Comparison of ENCODE assay signal across 8 mouse cellular contexts in the genomic region with DNA sequence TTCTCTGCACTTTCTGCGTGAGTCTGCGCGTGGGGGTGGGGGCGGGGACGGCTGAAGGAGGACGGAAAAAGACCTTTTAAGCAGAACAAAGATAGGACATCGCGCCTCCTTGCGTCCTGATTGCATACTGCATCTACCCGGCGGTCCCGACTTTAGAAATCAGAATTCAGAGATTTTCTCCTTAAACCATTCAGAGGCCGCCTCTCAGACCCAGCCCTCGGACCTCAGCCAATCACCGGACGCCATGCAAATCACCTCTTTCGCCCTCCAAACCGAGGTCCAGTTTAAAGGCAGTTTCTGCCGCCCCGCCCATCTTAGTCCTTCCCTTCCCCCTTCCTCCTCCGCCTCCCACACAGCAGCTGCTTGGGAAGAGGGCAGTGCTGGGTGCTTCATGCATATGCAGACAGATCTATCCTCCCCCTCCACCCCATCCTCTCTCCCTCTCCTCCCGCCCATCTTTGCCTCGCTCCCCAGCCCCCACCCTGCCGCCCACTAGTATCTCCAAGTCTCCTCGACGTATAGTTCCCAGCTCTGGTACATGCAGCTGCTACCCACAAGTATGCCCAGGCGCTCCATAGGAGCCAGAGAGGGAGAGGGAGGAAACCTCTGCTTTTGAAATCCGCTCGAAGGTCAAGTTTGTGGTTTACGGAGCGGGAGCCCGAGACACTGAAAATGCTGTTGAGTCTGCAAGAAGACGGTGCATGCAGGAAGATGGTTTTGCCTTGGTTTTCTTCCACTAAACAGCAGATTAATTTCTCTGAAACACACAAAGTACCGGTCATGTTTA.
DNase-seq lines count a peak whose midpoint lies in the region; ATAC-seq and TF ChIP-seq lines count a peak whose summit lies in the region.

No protein-coding gene starts in this region.

- no peaks in the 10 kb centered on the region for H3K27me3 ChIP-seq in CH12.LX (replicated peaks)
- H3K27me3 ChIP-seq in forebrain, embryonic 13.5 days, result no peaks in the 10 kb centered on the region
- no peaks in the 10 kb centered on the region for H3K27me3 ChIP-seq in neural tube, embryonic 15.5 days (replicated peaks)
- peaks cover 22% of the 10 kb centered on the region for H3K27me3 ChIP-seq in thymus, adult 2 months (ENCODE audit: control insufficient read depth, insufficient read depth, low read length)

- peak overlapping the region; percentile 83 for H3K4me2 ChIP-seq in CH12.LX (ENCODE audit: insufficient read depth, low read depth, poor library complexity, severe bottlenecking)
- peak overlapping the region; percentile 79 for H3K4me2 ChIP-seq in forebrain, embryonic 13.5 days
- peak overlapping the region; percentile 76 for H3K4me2 ChIP-seq in neural tube, embryonic 15.5 days

- TF ChIP-seq POLR2A in CH12.LX (IDR thresholded peaks at IDR 0.05; ENCODE audit: low read depth, low read length), result peak; percentile 45
- no peak for TF ChIP-seq POLR2A in thymus, adult 2 months (IDR thresholded peaks at IDR 0.05; ENCODE audit: control insufficient read depth, extremely low read depth, insufficient read depth, low read length, poor library complexity)

- TF ChIP-seq CTCF in CH12.LX (conservative IDR thresholded peaks at IDR 0.05 in 1 of 2, IDR thresholded peaks at IDR 0.05 in 1 of 2; ENCODE audit: low read depth in 2 of 2, low read length in 2 of 2), result peak; percentile 43 to 80
- TF ChIP-seq CTCF in thymus, adult 2 months (IDR thresholded peaks at IDR 0.05; ENCODE audit: borderline replicate concordance, control insufficient read depth, extremely low read depth, insufficient read depth, low read length, poor library complexity), result no peak

- H3K9ac ChIP-seq in CH12.LX (ENCODE audit: insufficient read depth, low read depth), result peak overlapping the region; percentile 84
- H3K9ac ChIP-seq in forebrain, embryonic 13.5 days, result peak overlapping the region; percentile 93
- peak overlapping the region; percentile 70 for H3K9ac ChIP-seq in neural tube, embryonic 15.5 days (replicated peaks)

- peak; percentile 40; the same call in 1 of the 2 replicates for TF ChIP-seq EP300 in CH12.LX (IDR thresholded peaks at IDR 0.05; ENCODE audit: low read length)

- 0% methylated on average over 34 of the region's 34 CpGs for WGBS in forebrain, embryonic 13.5 days
- WGBS in neural tube, embryonic 15.5 days, result under 1% methylated on average over 34 of the region's 34 CpGs
- WGBS in thymus, adult 2 months, result under 1% methylated on average over 34 of the region's 34 CpGs

- peak; percentile 85 for TF ChIP-seq RAD21 in CH12.LX (IDR thresholded peaks at IDR 0.05; ENCODE audit: low read depth, low read length)

- peak overlapping the region; percentile 47 to 88 (median 64) for H3K4me3 ChIP-seq in CH12.LX (replicated peaks in 1 of 3; ENCODE audit: low read depth in 2 of 3, low read length in 2 of 3, poor library complexity in 1 of 3)
- peak overlapping the region; percentile 53 for H3K4me3 ChIP-seq in forebrain, embryonic 13.5 days
- peak overlapping the region; percentile 50 for H3K4me3 ChIP-seq in neural tube, embryonic 15.5 days (replicated peaks)
- H3K4me3 ChIP-seq in thymus, adult 2 months (ENCODE audit: control insufficient read depth, insufficient read depth, low read length), result peak overlapping the region; percentile 15

- H3K4me1 ChIP-seq in CH12.LX (ENCODE audit: control insufficient read depth in 1 of 2, insufficient read depth in 2 of 2), result peaks cover 4 to 22% of the 10 kb centered on the region in 2 experiments
- H3K4me1 ChIP-seq in forebrain, embryonic 13.5 days, result peaks cover 63% of the 10 kb centered on the region
- peaks cover 53% of the 10 kb centered on the region for H3K4me1 ChIP-seq in neural tube, embryonic 15.5 days
- peaks cover 7% of the 10 kb centered on the region; the same call in 1 of the 2 replicates for H3K4me1 ChIP-seq in thymus, adult 2 months (replicated peaks; ENCODE audit: control insufficient read depth, insufficient read depth, low read length)

- peak; percentile 96 for ATAC-seq in forebrain, embryonic 13.5 days
- peak; percentile 95 for ATAC-seq in neural tube, embryonic 15.5 days (ENCODE audit: low FRiP score)

- H3K9me3 ChIP-seq in CH12.LX (replicated peaks; ENCODE audit: low read length), result no peaks in the 10 kb centered on the region
- H3K9me3 ChIP-seq in forebrain, embryonic 13.5 days (replicated peaks), result no peaks in the 10 kb centered on the region
- H3K9me3 ChIP-seq in neural tube, embryonic 15.5 days (replicated peaks), result no peaks in the 10 kb centered on the region

- in situ Hi-C loops in CH12.LX (cut with MboI; ENCODE audit: low pct_ligation_motif_present, low pct_unique_long_range_greater_than_20kb, low sequenced_read_pairs), result loop anchor here (10.0 kb wide), 1 partner anchor 613 kb away; no protein-coding TSS in a partner anchor

- intact Hi-C loops in heart, postnatal 14 days (cut with DNase I), result loop anchor here (5.0 kb wide), 2 partner anchors 126 to 631 kb away; a partner anchor contains a TSS

- H3K27ac ChIP-seq in CH12.LX (ENCODE audit: insufficient read depth, low read depth), result peak overlapping the region; percentile 87
- peak overlapping the region; percentile 99 for H3K27ac ChIP-seq in forebrain, embryonic 13.5 days
- peak overlapping the region; percentile 98 for H3K27ac ChIP-seq in neural tube, embryonic 15.5 days (replicated peaks)
- H3K27ac ChIP-seq in thymus, adult 2 months (ENCODE audit: control insufficient read depth, insufficient read depth, low read length), result no peak overlapping the region

- H3K79me2 ChIP-seq in CH12.LX (replicated peaks; ENCODE audit: control insufficient read depth, extremely low read depth, insufficient read depth, poor library complexity, severe bottlenecking), result no peaks in the 10 kb centered on the region

- DNase-seq in CH12.LX (ENCODE audit: extremely low read depth), result peak; percentile 99
- DNase-seq in c-Kit-positive CD71-negative TER-119-negative erythroid progenitor cells, embryonic 14.5 days (ENCODE audit: low read depth), result peak; percentile 77
- peak; percentile 84 to 89 for DNase-seq in heart, postnatal 14 days
- peak; percentile 99 for DNase-seq in layer of hippocampus, adult 11-12 months (ENCODE audit: low spot score)
- DNase-seq in lung, adult 18-20 months, result peak; percentile 94
- DNase-seq in thymus, adult 2 months, result peak; percentile 76

- H3K36me3 ChIP-seq in CH12.LX (replicated peaks in 1 of 2; ENCODE audit: control insufficient read depth in 1 of 2, insufficient read depth in 1 of 2, low read length in 1 of 2), result no peaks in the 10 kb centered on the region
- H3K36me3 ChIP-seq in forebrain, embryonic 13.5 days (ENCODE audit: poor library complexity, severe bottlenecking), result no peaks in the 10 kb centered on the region
- H3K36me3 ChIP-seq in neural tube, embryonic 15.5 days, result no peaks in the 10 kb centered on the region
- H3K36me3 ChIP-seq in thymus, adult 2 months (ENCODE audit: control insufficient read depth, insufficient read depth, low read length), result no peaks in the 10 kb centered on the region

- dilution Hi-C loops in CH12.LX (cut with MboI; ENCODE audit: extremely low pct_ligation_motif_present, extremely low pct_unique_long_range_greater_than_20kb, low sequenced_read_pairs), result no loop called here

TF ChIP-seq in CH12.LX, 34 proteins besides CTCF, POLR2A, EP300 and RAD21 (continues in another document):
- peak; percentile 60; the same call in 1 of the 2 replicates for TF ChIP-seq E2F4 (IDR thresholded peaks at IDR 0.05; ENCODE audit: insufficient replicate concordance, low read depth, low read length)
- no peak for TF ChIP-seq ZKSCAN1 (IDR thresholded peaks at IDR 0.05; ENCODE audit: borderline replicate concordance, low read depth, low read length)
- TF ChIP-seq ZC3H11A (IDR thresholded peaks at IDR 0.05; ENCODE audit: low read depth, low read length), result peak; percentile 38; the same call in 1 of the 2 replicates
- no peak for TF ChIP-seq USF1 (IDR thresholded peaks at IDR 0.05; ENCODE audit: low read depth, low read length)
- TF ChIP-seq MXI1 (IDR thresholded peaks at IDR 0.05; ENCODE audit: low read depth, low read length), result 0 out of 2 replicates have a peak, but pooled peaks have one; percentile 60
- 0 out of 2 replicates have a peak, but pooled peaks have one; percentile 24 for TF ChIP-seq JUND (conservative IDR thresholded peaks at IDR 0.05; ENCODE audit: low read depth, low read length)
- no peak for TF ChIP-seq GABPA (IDR thresholded peaks at IDR 0.05; ENCODE audit: insufficient replicate concordance, low read depth, low read length)
- TF ChIP-seq CHD1 (IDR thresholded peaks at IDR 0.05; ENCODE audit: low read depth, low read length), result no peak
- no peak for TF ChIP-seq PAX5 (IDR thresholded peaks at IDR 0.05; ENCODE audit: low read length)
- TF ChIP-seq HCFC1 (IDR thresholded peaks at IDR 0.05; ENCODE audit: low read depth, low read length), result peak; percentile 58
- peak; percentile 59; the same call in 1 of the 2 replicates for TF ChIP-seq IRF4 (IDR thresholded peaks at IDR 0.05; ENCODE audit: low read depth, low read length)
- peak; percentile 54 for TF ChIP-seq ELF1 (IDR thresholded peaks at IDR 0.05; ENCODE audit: low read depth, low read length)
- no peak for TF ChIP-seq TBP (conservative IDR thresholded peaks at IDR 0.05; ENCODE audit: low read depth, low read length)
- TF ChIP-seq MYC (IDR thresholded peaks at IDR 0.05; ENCODE audit: low read depth, low read length), result peak; percentile 61; the same call in 1 of the 2 replicates
- TF ChIP-seq TCF12 (IDR thresholded peaks at IDR 0.05; ENCODE audit: low read depth, low read length), result peak; percentile 34
- TF ChIP-seq POLR2AphosphoS2 (IDR thresholded peaks at IDR 0.05; ENCODE audit: low read depth, low read length), result no peak
- 0 out of 2 replicates have a peak, but pooled peaks have one; percentile 28 for TF ChIP-seq KAT2A (IDR thresholded peaks at IDR 0.05; ENCODE audit: insufficient replicate concordance, low read length)
- TF ChIP-seq UBTF (IDR thresholded peaks at IDR 0.05; ENCODE audit: low read depth, low read length), result no peak
- no peak for TF ChIP-seq RCOR1 (conservative IDR thresholded peaks at IDR 0.05; ENCODE audit: low read depth, low read length)
- TF ChIP-seq JUN (IDR thresholded peaks at IDR 0.05; ENCODE audit: insufficient read depth, low read depth, low read length), result no peak
- TF ChIP-seq BHLHE40 (IDR thresholded peaks at IDR 0.05; ENCODE audit: low read depth, low read length), result peak; percentile 30; the same call in 1 of the 2 replicates
- peak; percentile 73 for TF ChIP-seq SMC3 (IDR thresholded peaks at IDR 0.05; ENCODE audit: low read depth, low read length)
- TF ChIP-seq MEF2A (IDR thresholded peaks at IDR 0.05; ENCODE audit: borderline replicate concordance, low read depth, low read length), result peak; percentile 84
- peak; percentile 77; the same call in 1 of the 2 replicates for TF ChIP-seq SIN3A (IDR thresholded peaks at IDR 0.05; ENCODE audit: low read length)
- peak; percentile 89 for TF ChIP-seq CHD2 (IDR thresholded peaks at IDR 0.05; ENCODE audit: low read length)
- TF ChIP-seq ETS1 (conservative IDR thresholded peaks at IDR 0.05; ENCODE audit: low read depth, low read length), result peak; percentile 69
